Mouse (Mus musculus) splenic B cell, adult 2 months (primary cell): ENCODE data around the gene Slco4a1.

Experiments
- DNase-seq: peaks from one replicate; pipeline ENCODE4 v3.0.0-alpha.2; 2011; ENCODE audit warnings: low read depth, low spot score
- H3K27me3 ChIP-seq: 2 replicates; pipeline ENCODE4 v1.6.1; 2012; ENCODE audit warnings: mild to moderate bottlenecking, low read length, moderate library complexity, mixed read lengths; ENCODE audit not compliant: control insufficient read depth, poor library complexity, insufficient read depth, severe bottlenecking
- H3K36me3 ChIP-seq: 2 replicates; pipeline ENCODE4 v1.6.1; 2012; ENCODE audit warnings: mild to moderate bottlenecking, low read length, moderate library complexity, mixed read lengths; ENCODE audit not compliant: control insufficient read depth, poor library complexity, insufficient read depth, severe bottlenecking

The Slco4a1 gene

DNA sequence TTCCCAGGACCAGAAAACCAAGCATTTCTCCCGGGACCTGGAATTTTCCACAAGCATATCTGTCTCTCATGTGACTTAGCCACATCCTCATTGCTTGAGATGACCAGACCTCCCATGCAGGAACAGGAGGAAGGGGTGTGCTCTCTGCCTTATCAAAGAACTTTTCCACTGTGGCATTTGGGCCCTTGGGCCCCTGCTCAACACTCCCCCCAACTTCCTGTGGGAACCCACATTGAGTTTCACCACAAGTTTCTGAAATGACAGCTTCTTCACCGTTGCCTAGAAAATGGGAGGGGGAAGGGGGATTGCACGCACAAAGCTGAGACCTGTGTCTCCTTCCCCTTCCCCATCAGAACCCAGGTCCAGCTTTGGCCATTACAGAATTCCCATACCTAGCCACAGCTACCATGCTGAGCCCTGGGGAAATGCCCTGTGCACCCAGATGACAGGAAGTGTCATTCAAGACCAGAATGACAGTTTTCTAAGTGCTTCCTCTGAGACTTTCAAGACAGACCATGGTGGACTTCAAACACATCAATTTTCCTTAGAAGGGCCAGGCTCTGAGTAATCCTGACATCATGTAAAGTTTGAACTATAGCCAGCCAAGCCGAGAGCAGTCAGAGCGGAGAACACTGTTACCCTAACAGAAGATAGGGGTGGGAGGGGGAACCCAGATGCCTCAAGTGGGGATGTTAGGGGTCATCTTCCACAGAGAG lies 18.7 kb upstream of the Slco4a1 start:
- H3K36me3 ChIP-seq, result no peaks in the 10 kb centered on the region
- no peaks in the 10 kb centered on the region for H3K27me3 ChIP-seq
- peak; percentile 48 for DNase-seq

DNA sequence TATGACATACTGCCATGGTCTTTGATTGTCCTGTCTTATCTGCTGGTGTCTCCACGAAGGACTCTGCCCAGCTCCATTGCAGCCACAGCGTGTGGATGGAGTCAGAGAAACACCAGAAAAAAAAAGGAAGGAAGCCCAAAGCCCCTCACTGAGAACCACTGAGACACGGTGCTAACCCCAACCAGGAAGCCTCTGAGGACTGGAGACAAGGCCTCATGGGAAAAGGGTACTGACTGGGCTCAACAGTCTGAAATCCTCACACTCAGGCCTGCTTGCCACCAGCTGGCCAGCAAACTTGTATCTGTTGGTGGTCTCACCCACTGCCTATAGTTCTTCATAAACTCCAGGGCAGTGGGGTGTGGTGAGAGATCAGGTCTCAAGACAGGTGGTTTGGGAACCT lies 16.3 kb upstream of the Slco4a1 start:
- DNase-seq, result no peak
- Histone ChIP-seq H3K27me3 (no peaks in the 10 kb centered on the region), H3K36me3 (no peaks in the 10 kb centered on the region)

DNA sequence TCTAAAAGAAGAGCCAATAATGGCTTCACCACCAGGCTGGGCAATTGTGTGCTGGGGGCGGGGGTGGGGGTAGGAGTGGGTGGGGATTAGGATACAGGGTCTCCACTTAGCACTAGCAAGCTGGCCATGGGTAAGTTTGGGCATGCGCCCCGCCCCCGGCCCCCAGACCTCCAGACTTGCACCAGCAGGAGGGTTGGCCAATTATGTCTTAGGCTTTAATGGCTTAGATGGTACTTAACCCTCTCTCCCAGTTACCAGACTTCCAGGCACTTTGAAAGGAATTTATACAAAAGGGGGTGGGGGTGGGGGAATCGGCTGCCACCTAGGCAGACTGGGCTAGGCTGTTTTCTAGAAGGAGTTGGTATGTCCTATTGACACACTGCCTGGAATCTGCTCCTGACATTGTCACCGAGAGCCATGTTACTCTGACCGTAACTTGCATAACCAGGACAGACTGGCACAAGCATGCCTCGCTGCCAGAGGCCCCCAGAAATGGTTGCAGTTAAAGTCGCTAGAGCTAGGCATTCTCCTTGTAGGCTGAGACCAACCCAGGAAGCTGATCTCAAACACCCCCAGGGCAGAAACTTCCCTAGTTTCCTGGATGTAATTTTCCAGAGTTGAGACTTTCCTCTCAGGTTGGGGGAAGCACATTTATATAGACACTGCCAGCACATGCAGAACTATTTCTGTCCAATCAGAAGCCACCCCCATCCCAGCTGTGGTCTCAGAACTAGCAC lies 15.3 kb upstream of the Slco4a1 start:
- no peaks in the 10 kb centered on the region for H3K36me3 ChIP-seq
- DNase-seq, result no peak
- H3K27me3 ChIP-seq, result no peaks in the 10 kb centered on the region

DNA sequence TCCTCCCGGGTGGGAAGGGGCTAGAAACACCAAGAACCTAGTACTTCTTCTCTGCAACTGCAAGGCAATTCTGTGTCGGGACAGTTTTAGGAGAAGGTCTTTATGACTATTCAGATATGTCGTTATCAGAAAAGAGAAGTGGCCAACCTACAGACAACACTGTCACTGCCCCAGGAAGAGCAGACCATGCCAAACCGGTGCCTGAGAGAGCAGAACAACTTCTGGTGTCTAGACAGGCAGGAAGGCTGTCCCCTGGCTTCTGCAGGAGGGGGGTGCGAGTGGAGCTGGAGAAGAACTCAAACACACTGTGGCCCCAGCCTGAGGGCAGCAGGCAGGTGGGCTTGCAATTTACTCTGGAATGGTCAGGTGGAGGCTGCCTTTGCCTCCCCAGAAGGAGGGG lies 14.0 kb upstream of the Slco4a1 start:
- Histone ChIP-seq H3K27me3 (no peaks in the 10 kb centered on the region), H3K36me3 (no peaks in the 10 kb centered on the region)
- DNase-seq, result peak; percentile 55

DNA sequence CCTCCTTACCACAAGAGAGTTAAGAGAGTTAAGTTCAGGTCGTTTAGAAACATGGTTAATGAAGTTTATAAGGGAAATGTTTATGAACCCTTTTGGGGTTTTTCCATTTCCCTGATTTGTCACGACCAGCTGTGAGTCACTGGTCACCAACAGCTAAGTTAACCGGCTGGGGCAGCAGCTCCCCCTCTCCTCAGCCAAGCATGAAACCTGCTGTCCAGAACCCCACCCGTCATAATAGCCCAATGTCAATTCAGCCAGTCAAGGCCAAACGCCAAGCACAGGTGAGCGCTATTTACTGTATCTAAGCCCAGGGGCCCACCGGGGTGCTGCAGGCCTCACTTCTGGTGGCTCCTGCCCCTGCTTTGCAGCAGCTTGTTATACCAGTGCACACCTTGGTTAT lies 12.2 kb upstream of the Slco4a1 start:
- no peaks in the 10 kb centered on the region for H3K27me3 ChIP-seq
- DNase-seq, result peak; percentile 37
- H3K36me3 ChIP-seq, result no peaks in the 10 kb centered on the region

DNA sequence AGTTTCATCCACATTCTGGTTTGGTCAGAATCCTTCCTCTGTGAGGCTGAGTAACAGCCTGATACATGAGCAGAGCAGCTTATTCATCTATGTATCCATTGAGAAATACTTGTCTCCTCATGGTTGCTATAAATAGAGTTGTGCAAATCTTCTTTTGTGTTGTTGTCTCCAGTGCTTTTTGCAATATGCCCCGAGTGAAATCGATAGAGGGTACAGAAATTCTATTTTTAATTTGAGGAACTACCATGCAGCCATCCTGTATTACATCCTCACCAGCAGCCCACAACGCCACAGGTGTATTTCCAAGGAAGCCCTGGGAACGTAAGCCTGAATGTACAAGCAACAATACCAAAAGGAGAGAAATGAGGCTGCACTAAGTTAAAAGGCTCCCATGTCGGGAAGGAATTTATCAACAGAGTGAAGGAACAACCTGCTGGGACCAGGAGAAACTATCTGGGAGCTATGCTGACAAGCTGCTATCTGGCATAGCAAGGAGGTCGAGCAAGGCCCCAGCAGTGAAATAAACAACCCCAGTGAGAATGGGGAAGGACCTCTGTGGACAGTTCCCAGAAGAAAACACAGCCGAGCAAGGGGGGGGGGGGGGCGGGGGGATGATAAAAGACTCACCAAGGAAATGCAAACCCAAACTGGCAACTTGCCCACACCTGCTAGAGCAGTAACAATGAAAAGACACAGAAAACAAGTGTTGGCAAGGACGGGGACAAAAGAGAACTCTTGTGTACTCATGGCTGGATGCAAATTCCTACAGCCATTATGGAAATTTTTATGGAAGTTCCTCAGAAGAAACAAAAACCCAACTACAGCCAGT lies 10.9 kb upstream of the Slco4a1 start:
- H3K27me3 ChIP-seq, result no peaks in the 10 kb centered on the region
- DNase-seq, result peak; percentile 61
- H3K36me3 ChIP-seq, result no peaks in the 10 kb centered on the region

DNA sequence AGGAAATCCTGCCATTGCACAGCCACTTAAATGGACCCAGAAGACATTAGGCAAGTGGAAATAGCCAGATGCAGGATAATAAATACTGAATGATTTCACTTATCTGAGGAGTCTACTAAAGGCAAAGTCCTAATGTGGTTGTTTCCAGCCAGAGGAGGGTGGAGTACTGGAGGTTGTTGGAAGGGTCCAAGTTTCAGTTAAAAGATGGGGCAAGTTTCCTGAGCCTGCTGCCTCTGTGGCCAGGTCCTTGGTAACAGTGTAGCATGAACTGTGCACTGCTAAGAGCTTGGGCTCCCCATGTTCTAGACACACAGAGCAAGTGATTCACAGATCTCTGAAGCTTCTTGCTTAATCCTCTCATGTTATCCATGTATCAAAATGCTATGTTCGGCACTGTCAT lies 10.1 kb upstream of the Slco4a1 start:
- no peaks in the 10 kb centered on the region for H3K27me3 ChIP-seq
- H3K36me3 ChIP-seq, result no peaks in the 10 kb centered on the region
- no peak for DNase-seq

DNA sequence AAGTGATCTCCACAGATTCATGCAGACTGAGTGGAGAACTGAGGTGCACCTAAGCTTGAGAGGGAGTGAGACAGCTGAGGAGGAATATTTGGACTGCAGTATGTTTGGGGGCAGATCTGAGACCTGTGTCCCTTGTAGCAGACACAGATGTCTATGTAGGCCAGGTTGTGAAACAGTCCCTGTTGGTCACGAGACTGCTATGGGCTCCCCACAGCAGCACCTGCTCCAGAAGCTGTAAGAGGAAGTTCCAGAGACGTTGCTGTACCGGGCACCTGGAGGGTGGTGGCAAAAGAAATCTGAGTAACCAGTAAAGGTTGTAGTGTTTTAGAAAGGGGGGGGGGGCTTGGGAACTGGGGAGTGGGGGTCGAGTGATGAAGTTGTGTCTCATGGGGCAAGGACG lies 7.0 kb upstream of the Slco4a1 start:
- Histone ChIP-seq H3K36me3 (no peaks in the 10 kb centered on the region), H3K27me3 (no peaks in the 10 kb centered on the region)
- peak; percentile 72 for DNase-seq

DNA sequence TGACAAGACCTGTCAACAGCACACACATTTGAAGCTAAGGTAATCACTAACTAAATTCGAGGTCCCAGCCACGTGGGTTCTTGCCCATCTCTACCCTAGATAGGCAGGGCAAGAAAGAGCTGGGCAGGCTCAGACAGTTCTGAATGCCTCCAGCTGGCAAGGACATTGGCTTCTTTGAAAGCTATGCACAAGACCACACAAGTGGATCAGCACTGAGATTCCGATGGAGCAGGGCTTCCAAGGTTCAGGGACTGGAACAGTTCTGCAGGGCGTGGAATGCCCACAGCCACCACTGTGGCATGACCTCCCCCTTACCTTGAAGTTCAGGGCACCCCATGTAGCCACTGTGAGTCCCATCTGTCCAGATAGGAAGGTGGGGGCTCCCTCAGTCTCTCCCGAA lies 5.5 kb upstream of the Slco4a1 start:
- Histone ChIP-seq H3K36me3 (no peaks in the 10 kb centered on the region), H3K27me3 (no peaks in the 10 kb centered on the region)
- DNase-seq, result no peak

DNA sequence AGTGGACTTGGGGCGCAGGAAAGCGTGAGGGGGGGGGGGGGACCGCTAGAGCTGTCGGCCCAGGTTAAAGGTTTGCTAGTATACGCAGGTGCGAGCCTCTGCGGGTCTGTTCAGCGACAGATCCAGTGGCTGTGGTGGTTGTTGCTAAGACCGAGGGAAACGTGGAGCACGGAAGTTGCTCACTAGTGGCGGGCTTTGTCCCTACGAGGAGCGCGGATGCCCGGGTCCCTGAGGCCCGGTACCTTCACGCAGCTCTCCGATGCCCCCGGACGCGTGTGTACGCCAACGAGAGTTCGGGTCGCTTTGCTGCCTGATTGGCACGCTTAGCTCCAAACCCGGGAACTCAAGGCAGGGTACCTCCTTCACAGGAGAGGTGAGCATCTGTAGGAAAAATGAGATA lies 660 bp downstream of the Slco4a1 start:
- no peak for DNase-seq
- Histone ChIP-seq H3K27me3 (no peaks in the 10 kb centered on the region), H3K36me3 (no peaks in the 10 kb centered on the region)

DNA sequence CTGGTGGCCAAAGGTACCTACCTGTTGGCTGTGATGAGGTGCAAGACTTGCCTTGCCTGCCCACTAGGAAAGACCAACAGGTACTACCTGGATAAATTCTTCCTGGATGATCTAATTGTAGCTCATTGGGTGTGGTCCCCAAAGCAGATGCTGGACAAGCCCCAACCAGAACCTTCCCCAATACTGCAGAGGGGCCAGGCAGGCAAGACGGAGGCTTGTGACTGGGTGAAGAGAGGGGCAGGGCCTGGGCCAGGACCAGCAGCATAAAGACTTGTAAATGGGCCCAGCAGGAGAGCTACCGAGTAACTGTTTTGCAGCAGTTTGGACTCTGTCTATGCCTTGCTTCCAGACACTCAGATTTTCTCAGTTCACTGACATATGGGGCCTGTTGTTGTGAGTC lies 1.6 kb downstream of the Slco4a1 start:
- no peaks in the 10 kb centered on the region for H3K36me3 ChIP-seq
- H3K27me3 ChIP-seq, result no peaks in the 10 kb centered on the region
- DNase-seq, result no peak

DNA sequence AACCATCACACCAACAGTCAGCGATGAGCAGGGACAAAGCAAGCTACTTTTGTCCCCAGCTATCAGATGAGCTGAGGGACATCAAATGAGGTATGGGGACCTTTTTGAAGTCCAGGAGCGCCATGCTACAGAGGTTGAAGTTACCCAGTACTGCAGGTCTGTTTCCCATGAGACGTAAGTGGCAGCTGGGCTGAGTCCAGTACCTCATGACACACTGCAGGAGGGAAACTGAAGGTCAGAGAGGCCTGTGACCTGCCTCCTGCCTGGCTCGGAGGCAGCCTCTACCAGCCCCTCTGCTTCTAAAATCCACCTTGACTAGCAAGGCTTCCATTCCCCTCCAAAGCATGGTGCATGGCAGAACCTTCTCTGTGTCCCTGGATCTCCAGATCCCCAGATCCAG lies 3.4 kb downstream of the Slco4a1 start:
- H3K27me3 ChIP-seq, result no peaks in the 10 kb centered on the region
- DNase-seq, result no peak
- H3K36me3 ChIP-seq, result no peaks in the 10 kb centered on the region; the same call in 1 of the 2 replicates

DNA sequence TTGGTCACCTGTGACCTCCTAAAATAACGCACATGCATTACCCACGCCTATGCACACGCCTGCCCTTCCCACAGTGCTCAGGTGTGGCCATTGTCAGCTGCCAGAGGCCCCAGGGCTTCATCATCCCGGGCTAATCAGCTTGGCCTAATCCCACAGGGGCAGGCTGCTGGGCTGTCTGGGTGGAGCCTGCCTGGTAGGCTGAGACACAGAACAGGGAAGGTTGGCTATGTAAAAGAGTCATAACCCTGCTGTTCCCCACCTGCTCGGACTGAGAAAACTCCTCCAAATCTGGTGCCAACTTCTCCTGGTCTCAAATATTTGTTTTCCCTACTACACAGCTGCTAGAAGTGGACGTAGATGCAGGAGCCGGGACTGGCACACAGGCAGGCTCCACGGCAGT lies 4.8 kb downstream of the Slco4a1 start:
- Histone ChIP-seq H3K27me3 (no peaks in the 10 kb centered on the region), H3K36me3 (no peaks in the 10 kb centered on the region; the same call in 1 of the 2 replicates)
- DNase-seq, result no peak

DNA sequence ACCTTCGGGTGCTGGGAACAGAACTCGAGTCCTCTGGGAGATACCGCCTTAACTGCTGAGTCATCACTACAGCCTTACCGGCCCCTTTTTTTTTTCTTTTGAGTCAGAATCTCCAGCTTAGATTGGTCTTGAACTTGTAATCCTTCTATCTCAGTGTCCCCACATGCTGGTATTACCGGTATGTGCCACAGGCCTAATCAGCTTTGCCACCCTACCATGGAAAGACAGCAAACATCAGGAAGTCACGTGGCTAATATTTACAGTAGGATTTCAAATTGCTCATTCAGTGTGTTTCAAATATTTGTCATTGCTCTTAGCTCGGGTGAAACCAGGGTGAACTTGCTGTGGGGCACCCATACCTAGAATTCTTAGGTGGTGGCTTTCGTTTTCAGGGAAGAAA lies 6.5 kb downstream of the Slco4a1 start:
- DNase-seq, result no peak
- Histone ChIP-seq H3K36me3 (no peaks in the 10 kb centered on the region; the same call in none of the 2 replicates), H3K27me3 (no peaks in the 10 kb centered on the region)

DNA sequence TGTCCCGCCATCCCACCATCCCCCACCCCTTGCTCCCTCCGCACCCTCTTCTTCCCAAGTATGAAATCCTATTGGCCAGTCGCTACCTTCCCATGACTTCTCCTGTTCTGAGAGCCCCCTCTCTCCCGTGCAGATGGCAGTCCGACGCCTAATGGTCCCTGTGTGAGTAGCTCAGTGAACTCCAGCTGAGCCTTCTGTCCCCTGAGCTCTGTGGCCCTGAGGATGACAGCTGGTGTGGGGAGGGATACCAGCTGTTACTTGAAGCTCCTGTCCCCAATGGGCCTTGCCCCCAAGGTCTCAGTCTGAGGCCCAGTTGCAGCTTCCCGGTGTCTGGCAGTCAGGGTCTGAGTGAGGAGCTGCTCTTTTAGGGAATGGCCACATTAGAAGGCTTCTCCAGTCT lies 10.5 kb downstream of the Slco4a1 start:
- DNase-seq, result no peak
- Histone ChIP-seq H3K36me3 (peaks cover 2% of the 10 kb centered on the region), H3K27me3 (no peaks in the 10 kb centered on the region)
